Mouse (Mus musculus): ENCODE data around the gene Ccdc34. TPM values are rescaled to one million over a fixed set of nuclear protein-coding genes. Genes with fewer than 3 reads are reported as not detected.
A peak's percentile ranks its signal among the peaks of the same experiment; 100 is the strongest.
"Not testable (repeated sequence)": the region's sequence is repeated elsewhere in the genome, so short reads cannot be mapped to it uniquely, and the experiment has no call there.

Gene Ccdc34
- polyA plus RNA-seq, 1 experiment from 2014 or later, result 61.4 TPM

DNA sequence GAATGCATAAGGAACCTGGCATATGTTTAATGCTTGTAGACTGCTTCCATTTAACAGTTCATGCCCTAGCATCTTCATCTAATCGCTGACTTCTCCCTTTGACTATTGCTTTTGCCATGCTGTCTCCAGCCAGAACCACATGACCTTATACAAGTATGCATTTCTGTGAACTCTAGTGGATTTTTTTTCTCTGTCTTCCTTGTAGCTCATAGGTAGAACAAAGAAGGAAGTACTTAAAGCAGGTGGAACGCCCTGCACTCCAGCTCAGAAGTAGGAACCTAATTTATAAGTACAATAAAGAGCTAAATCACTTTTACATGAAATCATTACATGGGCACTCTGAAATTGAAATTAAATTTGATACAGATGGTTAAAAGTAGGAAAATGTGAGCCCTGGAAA lies 65.4 kb downstream of the Ccdc34 start:
- no peak overlapping the region for H3K4me3 ChIP-seq (replicated peaks)
- ATAC-seq (ENCODE audit: insufficient number of reproducible peaks, insufficient read depth, low FRiP score, low TSS enrichment, low read depth), result no peak
- H3K27me3 ChIP-seq, result no peaks in the 10 kb centered on the region
- H3K4me1 ChIP-seq (replicated peaks), result peaks cover 26% of the 10 kb centered on the region
- no peak overlapping the region for H3K27ac ChIP-seq
- H3K4me2 ChIP-seq, result no peak overlapping the region
- no peaks in the 10 kb centered on the region for H3K36me3 ChIP-seq
- 57% methylated on average over 2 of the region's 2 CpGs for WGBS
- H3K9ac ChIP-seq (replicated peaks), result no peak overlapping the region
- H3K9me3 ChIP-seq, result no peaks in the 10 kb centered on the region

DNA sequence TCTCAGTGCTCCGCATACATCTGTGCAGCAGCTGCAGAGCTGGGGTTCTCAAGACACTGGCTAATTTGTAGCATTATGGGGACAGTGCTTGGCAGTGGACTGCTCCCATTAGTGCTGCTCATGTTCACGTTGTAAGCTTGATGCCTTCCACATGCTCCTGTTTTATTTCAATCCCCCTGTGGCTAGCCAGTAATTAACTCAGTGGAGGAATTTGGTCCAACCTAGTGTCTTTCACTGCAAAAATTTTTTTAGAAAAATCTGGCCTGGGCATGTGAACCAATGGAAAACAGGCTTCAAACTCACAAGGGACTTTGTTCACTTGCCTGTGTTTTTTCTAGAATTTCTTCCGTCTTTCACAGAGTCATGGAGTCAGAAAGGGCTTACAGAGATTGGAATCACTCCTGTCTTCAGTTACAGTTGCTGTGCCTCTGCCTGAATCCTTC lies 68.1 kb downstream of the Ccdc34 start:
- no peak overlapping the region for H3K9ac ChIP-seq (replicated peaks)
- H3K4me3 ChIP-seq (replicated peaks), result no peak overlapping the region
- no peaks in the 10 kb centered on the region for H3K36me3 ChIP-seq
- H3K9me3 ChIP-seq, result no peaks in the 10 kb centered on the region
- 7% methylated on average over 3 of the region's 3 CpGs for WGBS
- 0 out of 2 replicates have a peak overlapping the region, but pooled peaks have one; percentile 5 for H3K4me2 ChIP-seq
- peak; percentile 90 for ATAC-seq (ENCODE audit: insufficient number of reproducible peaks, insufficient read depth, low FRiP score, low TSS enrichment, low read depth)
- no peaks in the 10 kb centered on the region for H3K27me3 ChIP-seq
- peaks cover 26% of the 10 kb centered on the region for H3K4me1 ChIP-seq (replicated peaks)
- H3K27ac ChIP-seq, result peak overlapping the region; percentile 89

DNA sequence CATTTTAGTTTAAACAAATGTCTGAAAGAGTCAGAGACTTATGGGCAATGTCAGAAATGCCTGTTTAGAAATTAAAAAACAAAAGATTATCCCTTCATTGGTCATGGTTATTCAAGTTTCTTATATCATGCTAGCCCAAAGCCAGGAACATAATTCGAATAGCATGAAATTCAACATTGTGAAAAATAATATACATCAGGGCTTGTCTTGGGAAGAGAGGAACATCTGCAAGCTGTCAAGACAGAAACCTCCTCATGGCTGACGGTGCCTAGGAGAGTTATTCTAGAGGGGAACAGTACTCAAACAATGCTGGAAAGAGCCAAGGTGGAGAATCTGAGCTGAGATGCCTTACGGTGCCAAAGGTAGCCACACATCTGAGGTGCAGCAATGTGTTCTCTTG lies 96.5 kb downstream of the Ccdc34 start:
- Histone ChIP-seq H3K27ac (no peak overlapping the region), H3K4me2 (no peak overlapping the region), H3K36me3 (no peaks in the 10 kb centered on the region), H3K4me3 (replicated peaks) (no peak overlapping the region), H3K9me3 (no peaks in the 10 kb centered on the region), H3K4me1 (replicated peaks) (no peaks in the 10 kb centered on the region), H3K27me3 (no peaks in the 10 kb centered on the region), H3K9ac (replicated peaks) (no peak overlapping the region)
- 87% methylated on average over 3 of the region's 3 CpGs for WGBS
- ATAC-seq (ENCODE audit: insufficient number of reproducible peaks, insufficient read depth, low FRiP score, low TSS enrichment, low read depth), result no peak

DNA sequence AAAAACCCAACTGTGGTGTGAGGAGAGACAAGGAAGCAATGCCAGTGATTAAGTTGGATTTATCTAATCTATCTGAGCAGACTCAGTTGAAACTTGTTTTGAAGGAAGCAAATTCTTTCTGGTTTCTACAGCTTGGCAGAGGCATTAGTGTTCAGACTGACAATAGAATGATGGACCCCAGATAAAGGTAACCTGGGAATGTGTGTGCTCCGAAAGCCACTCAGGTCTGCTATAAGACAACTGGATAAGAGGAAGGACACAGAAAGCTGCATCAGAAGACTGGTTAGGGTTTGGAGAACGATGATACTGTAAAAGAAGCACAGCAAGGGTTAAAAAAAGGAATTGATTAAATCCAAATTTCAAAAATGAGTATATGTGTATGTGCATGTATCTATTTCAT lies 111.8 kb downstream of the Ccdc34 start:
- no peak for ATAC-seq (ENCODE audit: insufficient number of reproducible peaks, insufficient read depth, low FRiP score, low TSS enrichment, low read depth)
- Histone ChIP-seq H3K4me3 (replicated peaks) (no peak overlapping the region), H3K4me1 (replicated peaks) (peaks cover 22% of the 10 kb centered on the region), H3K27ac (no peak overlapping the region), H3K4me2 (no peak overlapping the region), H3K9me3 (no peaks in the 10 kb centered on the region), H3K27me3 (no peaks in the 10 kb centered on the region), H3K9ac (replicated peaks) (no peak overlapping the region), H3K36me3 (no peaks in the 10 kb centered on the region)
- 90% methylated on average over 2 of the region's 2 CpGs for WGBS

DNA sequence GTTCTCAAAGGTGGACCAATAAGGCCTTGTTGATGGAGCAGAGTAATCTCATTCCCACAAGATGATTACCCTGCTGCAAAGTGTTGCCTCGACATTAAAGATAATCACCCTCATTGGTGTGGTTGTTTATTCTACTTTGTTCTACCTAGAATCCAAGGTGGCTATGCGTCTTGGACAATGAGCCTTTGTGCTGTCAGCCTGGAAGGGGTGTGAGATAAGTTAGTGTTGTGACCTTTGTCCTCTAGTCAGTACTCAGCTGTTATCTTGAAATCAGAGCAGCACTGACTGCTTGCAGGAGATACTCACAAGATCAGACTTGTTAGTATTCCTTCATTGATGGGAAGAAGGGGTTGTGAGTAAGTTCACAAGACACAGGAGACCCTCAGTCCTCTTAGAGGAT lies 114.0 kb downstream of the Ccdc34 start:
- no peak overlapping the region for H3K4me3 ChIP-seq (replicated peaks)

DNA sequence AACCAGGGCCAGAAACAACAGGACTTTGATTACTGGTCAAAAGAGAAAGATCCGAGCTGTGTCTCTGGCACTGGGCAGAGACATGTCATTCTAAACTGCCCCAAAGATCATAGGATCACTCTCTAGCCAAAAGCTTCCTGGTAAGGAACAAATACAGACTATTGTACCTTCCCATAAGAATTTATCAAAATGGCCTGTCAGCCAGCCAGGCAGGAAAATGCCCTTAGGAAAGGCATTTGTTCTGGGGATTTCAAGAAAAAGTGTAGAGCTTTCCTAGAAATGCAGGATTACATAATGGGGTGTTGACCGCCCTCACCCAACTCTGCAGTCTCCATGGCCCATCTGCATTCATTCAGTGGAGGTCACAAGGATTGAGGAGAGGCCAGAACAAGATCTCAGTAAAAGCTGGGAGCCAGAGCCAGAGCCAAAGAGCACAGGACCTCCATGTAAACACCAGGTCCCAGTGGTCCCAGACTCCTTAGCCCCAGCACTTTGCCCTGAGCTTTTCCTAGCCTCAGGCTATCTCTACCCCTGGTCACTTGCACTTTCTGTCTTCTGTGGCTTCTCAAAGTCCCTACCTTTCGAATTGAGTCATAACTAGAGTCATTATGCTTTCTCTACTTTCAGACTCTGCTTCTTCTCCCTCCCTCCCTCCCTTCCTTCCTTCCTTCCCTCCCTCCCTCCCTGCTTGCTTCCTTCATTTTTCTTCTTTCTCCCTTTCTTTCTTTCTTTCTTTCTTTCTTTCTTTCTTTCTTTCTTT lies 115.9 kb downstream of the Ccdc34 start:
- H3K9ac ChIP-seq (replicated peaks), result no peak overlapping the region
- peaks cover 35% of the 10 kb centered on the region for H3K4me1 ChIP-seq (replicated peaks)
- no peak overlapping the region for H3K4me2 ChIP-seq
- no peaks in the 10 kb centered on the region for H3K9me3 ChIP-seq
- H3K27ac ChIP-seq, result 0 out of 2 replicates have a peak overlapping the region, but pooled peaks have one; percentile 25
- ATAC-seq (ENCODE audit: insufficient number of reproducible peaks, insufficient read depth, low FRiP score, low TSS enrichment, low read depth), result no peak
- no peak overlapping the region for H3K4me3 ChIP-seq (replicated peaks)
- H3K36me3 ChIP-seq, result no peaks in the 10 kb centered on the region
- H3K27me3 ChIP-seq, result no peaks in the 10 kb centered on the region
- WGBS, result 65% methylated on average over 3 of the region's 3 CpGs

More for the DNA sequence above, 114.0 kb downstream of the Ccdc34 start:
- Histone ChIP-seq H3K9me3 (no peaks in the 10 kb centered on the region), H3K27me3 (no peaks in the 10 kb centered on the region), H3K4me1 (replicated peaks) (peaks cover 35% of the 10 kb centered on the region), H3K36me3 (no peaks in the 10 kb centered on the region), H3K9ac (replicated peaks) (no peak overlapping the region), H3K4me2 (no peak overlapping the region), H3K27ac (peak overlapping the region; percentile 51; the same call in 1 of the 2 replicates)
- no peak for ATAC-seq (ENCODE audit: insufficient number of reproducible peaks, insufficient read depth, low FRiP score, low TSS enrichment, low read depth)
- WGBS, result 23% methylated on average over 2 of the region's 2 CpGs

DNA sequence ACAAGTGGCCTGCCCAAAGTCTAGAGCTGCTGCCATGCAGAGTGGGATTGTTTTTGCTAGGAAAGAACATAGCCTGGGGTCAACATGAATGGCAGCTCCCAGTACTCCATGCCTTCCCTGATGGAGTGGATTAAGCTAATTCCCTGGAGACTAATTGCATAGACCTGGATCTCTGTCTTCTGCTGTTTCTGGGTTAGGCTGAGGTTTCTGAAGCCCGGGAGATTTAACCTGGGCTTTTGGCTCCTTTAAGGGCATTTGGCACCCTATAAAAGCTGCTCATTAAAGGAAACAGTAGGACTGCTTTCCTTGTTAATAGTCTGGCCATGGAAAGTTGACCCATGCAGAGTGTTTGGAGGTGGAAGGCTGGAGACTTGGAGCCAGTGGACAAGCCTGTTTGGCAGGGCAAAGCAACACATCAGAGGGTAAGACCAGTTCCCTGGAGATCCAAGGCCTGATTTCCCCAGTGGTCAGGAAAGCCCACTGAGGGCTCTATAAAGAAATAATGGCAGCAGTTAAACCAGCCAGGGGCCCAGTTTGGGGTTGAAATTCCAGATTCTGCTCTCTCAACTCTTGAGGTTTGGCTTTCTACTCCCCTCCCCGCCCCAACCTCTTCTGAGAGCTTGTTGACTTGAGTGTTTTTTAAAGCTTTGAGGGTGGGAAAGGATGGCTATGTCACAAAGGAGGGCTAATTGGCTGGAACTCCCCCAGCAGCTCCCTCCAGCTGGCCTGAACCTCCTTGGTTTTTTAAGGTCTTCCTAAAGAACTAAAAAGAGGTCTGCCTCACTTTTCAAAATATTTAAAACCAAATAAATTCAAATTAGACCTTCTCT lies 117.4 kb downstream of the Ccdc34 start:
- H3K36me3 ChIP-seq, result no peaks in the 10 kb centered on the region
- no peak overlapping the region for H3K9ac ChIP-seq (replicated peaks)
- no peaks in the 10 kb centered on the region for H3K9me3 ChIP-seq
- ATAC-seq (ENCODE audit: insufficient number of reproducible peaks, insufficient read depth, low FRiP score, low TSS enrichment, low read depth), result peak; percentile 91
- WGBS, result 7% methylated on average over 2 of the region's 2 CpGs
- peak overlapping the region; percentile 64 for H3K27ac ChIP-seq
- no peaks in the 10 kb centered on the region for H3K27me3 ChIP-seq
- H3K4me3 ChIP-seq (replicated peaks), result no peak overlapping the region
- H3K4me1 ChIP-seq (replicated peaks), result peaks cover 35% of the 10 kb centered on the region
- H3K4me2 ChIP-seq, result no peak overlapping the region

DNA sequence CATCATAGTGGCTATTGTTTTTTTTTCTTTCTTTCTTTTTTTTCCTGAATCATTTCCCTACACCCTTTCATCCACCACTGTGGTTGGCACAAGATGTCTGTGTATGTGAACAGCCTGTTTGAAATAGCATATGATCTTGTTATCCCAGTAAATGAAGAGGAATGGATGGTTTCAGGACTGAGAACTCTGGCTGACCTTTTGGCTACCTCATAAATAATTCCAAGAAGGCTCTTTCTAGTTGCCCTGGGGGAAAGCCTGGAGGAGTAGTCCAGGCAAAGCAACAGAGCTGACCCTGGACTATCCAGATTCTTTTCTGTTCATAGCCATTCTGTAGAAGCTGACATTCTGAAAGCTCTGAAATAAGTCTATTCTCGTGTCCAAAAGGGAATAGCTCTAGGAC lies 119.7 kb downstream of the Ccdc34 start:
- no peak overlapping the region for H3K9ac ChIP-seq (replicated peaks)

DNA sequence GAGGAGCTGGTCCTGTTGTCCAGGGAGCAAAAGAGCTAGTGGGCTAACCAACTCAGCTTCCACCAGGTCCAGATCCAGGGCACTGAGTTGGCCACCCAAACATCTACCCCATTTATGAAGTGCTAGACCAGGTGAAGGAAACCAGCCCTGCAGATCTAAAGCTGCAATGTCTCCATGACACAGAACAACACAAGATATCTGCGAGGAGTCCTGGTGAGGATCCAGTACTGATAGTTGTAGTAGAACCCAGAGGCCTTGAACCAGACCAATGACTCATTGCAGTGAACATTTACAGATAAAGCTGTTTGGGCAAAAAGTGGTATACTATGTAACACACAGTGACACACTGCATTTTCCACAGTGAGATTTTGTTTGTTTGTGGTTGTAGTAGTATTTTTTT lies 120.5 kb downstream of the Ccdc34 start:
- Histone ChIP-seq H3K4me3 (replicated peaks) (no peak overlapping the region), H3K9ac (replicated peaks) (no peak overlapping the region), H3K27me3 (no peaks in the 10 kb centered on the region), H3K27ac (no peak overlapping the region), H3K4me2 (no peak overlapping the region), H3K9me3 (no peaks in the 10 kb centered on the region), H3K36me3 (no peaks in the 10 kb centered on the region), H3K4me1 (replicated peaks) (peaks cover 21% of the 10 kb centered on the region)
- 93% methylated on average over 1 of the region's 1 CpGs for WGBS
- no peak for ATAC-seq (ENCODE audit: insufficient number of reproducible peaks, insufficient read depth, low FRiP score, low TSS enrichment, low read depth)

More for the DNA sequence above, 119.7 kb downstream of the Ccdc34 start:
- Histone ChIP-seq H3K4me2 (no peak overlapping the region), H3K36me3 (no peaks in the 10 kb centered on the region), H3K9me3 (no peaks in the 10 kb centered on the region), H3K27ac (no peak overlapping the region), H3K4me3 (replicated peaks) (no peak overlapping the region), H3K4me1 (replicated peaks) (peaks cover 26% of the 10 kb centered on the region), H3K27me3 (no peaks in the 10 kb centered on the region)
- ATAC-seq (ENCODE audit: insufficient number of reproducible peaks, insufficient read depth, low FRiP score, low TSS enrichment, low read depth), result no peak
- WGBS, result 69% methylated on average over 1 of the region's 1 CpGs

DNA sequence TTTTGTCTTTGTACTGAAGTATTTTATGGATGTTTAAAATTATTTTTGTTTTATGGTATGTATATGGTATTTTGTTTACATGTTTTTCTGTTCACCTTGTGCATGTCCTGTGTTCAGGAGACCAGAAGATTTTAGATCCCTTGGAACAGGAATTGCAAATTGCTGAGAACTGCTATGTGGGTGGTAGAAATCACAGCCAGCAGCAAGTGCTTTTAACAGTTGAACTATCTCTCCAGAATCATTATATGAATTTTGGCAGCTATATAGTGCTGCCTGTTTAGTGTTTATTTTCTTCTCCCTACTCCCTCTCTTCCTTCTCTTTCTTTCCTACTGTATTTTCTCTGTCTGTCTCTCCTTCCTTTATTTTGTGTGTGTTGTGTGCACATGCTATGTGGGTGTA lies 130.4 kb downstream of the Ccdc34 start:
- not testable (repeated sequence) for H3K4me3 ChIP-seq (replicated peaks); H3K9me3 ChIP-seq; H3K4me2 ChIP-seq; H3K27me3 ChIP-seq; H3K9ac ChIP-seq (replicated peaks); H3K36me3 ChIP-seq; H3K27ac ChIP-seq; ATAC-seq (ENCODE audit: insufficient number of reproducible peaks, insufficient read depth, low FRiP score, low TSS enrichment, low read depth); H3K4me1 ChIP-seq (replicated peaks)

DNA sequence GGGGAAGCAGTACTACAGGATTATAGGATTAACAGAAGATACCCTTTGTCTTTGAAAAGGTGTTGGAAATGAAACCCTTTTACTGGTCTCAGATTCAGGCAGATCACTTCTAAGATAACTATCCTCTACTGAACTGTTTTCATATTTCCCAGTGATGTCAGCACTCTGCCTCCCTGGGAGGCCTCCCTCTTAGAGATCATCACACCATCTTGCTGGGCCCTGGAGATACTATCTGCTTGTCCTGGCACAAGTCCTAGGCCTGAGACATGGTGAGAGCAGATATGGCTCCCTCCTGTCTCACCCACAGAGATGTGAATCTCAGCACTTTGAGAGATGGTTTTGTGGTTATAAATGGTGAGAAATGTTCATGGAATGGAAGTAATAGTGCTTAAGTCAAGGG lies 131.6 kb downstream of the Ccdc34 start:
- no peaks in the 10 kb centered on the region for H3K9me3 ChIP-seq

More for the DNA sequence above, 131.6 kb downstream of the Ccdc34 start:
- Histone ChIP-seq H3K9ac (replicated peaks) (no peak overlapping the region), H3K27me3 (no peaks in the 10 kb centered on the region), H3K4me1 (replicated peaks) (no peaks in the 10 kb centered on the region), H3K27ac (no peak overlapping the region), H3K36me3 (no peaks in the 10 kb centered on the region), H3K4me3 (replicated peaks) (no peak overlapping the region), H3K4me2 (no peak overlapping the region)
- ATAC-seq (ENCODE audit: insufficient number of reproducible peaks, insufficient read depth, low FRiP score, low TSS enrichment, low read depth), result no peak
